Mouse (Mus musculus): ENCODE results near the gene Itgam. TPM values are rescaled to one million over a fixed set of nuclear protein-coding genes. Genes with fewer than 3 reads are reported as not detected.

The Itgam gene
- polyA plus RNA-seq, 1 experiment from 2014 or later: 0.57 TPM

GRCm38 (mm10) chr7:128063211-128063781 lies 856 bp downstream of the Itgam start:
- H3K9ac ChIP-seq (ENCODE audit: low read length): no peak overlapping the region
- no peaks in the 10 kb centered on the region for H3K36me3 ChIP-seq (ENCODE audit: control insufficient read depth, insufficient read depth, low read length)
- no peaks in the 10 kb centered on the region for H3K4me1 ChIP-seq (replicated peaks; ENCODE audit: control insufficient read depth, insufficient read depth, low read length)
- H3K27ac ChIP-seq (ENCODE audit: low read depth, low read length): no peak overlapping the region
- no peak for DNase-seq (ENCODE audit: low spot score)
- no peak overlapping the region for H3K4me3 ChIP-seq (ENCODE audit: low read depth, low read length)
- H3K4me2 ChIP-seq (ENCODE audit: low read depth, low read length, severe bottlenecking): no peak overlapping the region
- H3K9me3 ChIP-seq (ENCODE audit: control insufficient read depth, low read length): no peaks in the 10 kb centered on the region
- H3K27me3 ChIP-seq (ENCODE audit: control insufficient read depth, insufficient read depth, low read length): no peaks in the 10 kb centered on the region
- WGBS: 88% methylated on average over 6 of the region's 6 CpGs
- no peak for ATAC-seq (replicated peaks; ENCODE audit: low FRiP score)

GRCm38 (mm10) chr7:128065547-128065946 lies 3.1 kb downstream of the Itgam start:
- Histone ChIP-seq H3K9ac (ENCODE audit: low read length) (no peak overlapping the region), H3K9me3 (ENCODE audit: control insufficient read depth, low read length) (no peaks in the 10 kb centered on the region), H3K4me3 (ENCODE audit: low read depth, low read length) (no peak overlapping the region), H3K27me3 (ENCODE audit: control insufficient read depth, insufficient read depth, low read length) (no peaks in the 10 kb centered on the region), H3K27ac (ENCODE audit: low read depth, low read length) (no peak overlapping the region), H3K4me1 (replicated peaks; ENCODE audit: control insufficient read depth, insufficient read depth, low read length) (no peaks in the 10 kb centered on the region), H3K36me3 (ENCODE audit: control insufficient read depth, insufficient read depth, low read length) (no peaks in the 10 kb centered on the region), H3K4me2 (ENCODE audit: low read depth, low read length, severe bottlenecking) (no peak overlapping the region)
- ATAC-seq (replicated peaks; ENCODE audit: low FRiP score) (no peak), DNase-seq (ENCODE audit: low spot score) (no peak)
- 92% methylated on average over 5 of the region's 5 CpGs for WGBS

GRCm38 (mm10) chr7:128067847-128068246 lies 5.4 kb downstream of the Itgam start:
- ATAC-seq (replicated peaks; ENCODE audit: low FRiP score) (no peak), DNase-seq (ENCODE audit: low spot score) (no peak)
- H3K4me1 ChIP-seq (replicated peaks; ENCODE audit: control insufficient read depth, insufficient read depth, low read length): no peaks in the 10 kb centered on the region
- no peak overlapping the region for H3K4me2 ChIP-seq (ENCODE audit: low read depth, low read length, severe bottlenecking)
- no peak overlapping the region for H3K4me3 ChIP-seq (ENCODE audit: low read depth, low read length)
- no peak overlapping the region for H3K9ac ChIP-seq (ENCODE audit: low read length)
- no peaks in the 10 kb centered on the region for H3K36me3 ChIP-seq (ENCODE audit: control insufficient read depth, insufficient read depth, low read length)
- no peak overlapping the region for H3K27ac ChIP-seq (ENCODE audit: low read depth, low read length)
- H3K27me3 ChIP-seq (ENCODE audit: control insufficient read depth, insufficient read depth, low read length): no peaks in the 10 kb centered on the region
- 62% methylated on average over 3 of the region's 3 CpGs for WGBS
- no peaks in the 10 kb centered on the region for H3K9me3 ChIP-seq (ENCODE audit: control insufficient read depth, low read length)

GRCm38 (mm10) chr7:128069844-128070243 lies 7.4 kb downstream of the Itgam start:
- no peak overlapping the region for H3K27ac ChIP-seq (ENCODE audit: low read depth, low read length)
- DNase-seq (ENCODE audit: low spot score) (no peak), ATAC-seq (replicated peaks; ENCODE audit: low FRiP score) (no peak)
- no peaks in the 10 kb centered on the region for H3K36me3 ChIP-seq (ENCODE audit: control insufficient read depth, insufficient read depth, low read length)
- no peak overlapping the region for H3K4me2 ChIP-seq (ENCODE audit: low read depth, low read length, severe bottlenecking)
- H3K4me1 ChIP-seq (replicated peaks; ENCODE audit: control insufficient read depth, insufficient read depth, low read length): no peaks in the 10 kb centered on the region
- 83% methylated on average over 2 of the region's 2 CpGs for WGBS
- no peak overlapping the region for H3K9ac ChIP-seq (ENCODE audit: low read length)
- H3K27me3 ChIP-seq (ENCODE audit: control insufficient read depth, insufficient read depth, low read length): no peaks in the 10 kb centered on the region
- H3K4me3 ChIP-seq (ENCODE audit: low read depth, low read length): no peak overlapping the region
- no peaks in the 10 kb centered on the region for H3K9me3 ChIP-seq (ENCODE audit: control insufficient read depth, low read length)

- ATAC-seq (replicated peaks; ENCODE audit: low FRiP score): no peak
- no peaks in the 10 kb centered on the region for H3K4me1 ChIP-seq (replicated peaks; ENCODE audit: control insufficient read depth, insufficient read depth, low read length)
These were observed 9.4 kb downstream of the Itgam start for GRCm38 (mm10) chr7:128071816-128072215.

GRCm38 (mm10) chr7:128080012-128080411 lies 17.6 kb downstream of the Itgam start:
- WGBS: 92% methylated on average over 8 of the region's 8 CpGs
- no peak for ATAC-seq (replicated peaks; ENCODE audit: low FRiP score)

More at GRCm38 (mm10) chr7:128071816-128072215, 9.4 kb downstream of the Itgam start:
- DNase-seq (ENCODE audit: low spot score): no peak
- Histone ChIP-seq H3K27ac (ENCODE audit: low read depth, low read length) (no peak overlapping the region), H3K36me3 (ENCODE audit: control insufficient read depth, insufficient read depth, low read length) (no peaks in the 10 kb centered on the region), H3K9me3 (ENCODE audit: control insufficient read depth, low read length) (no peaks in the 10 kb centered on the region), H3K9ac (ENCODE audit: low read length) (no peak overlapping the region), H3K4me3 (ENCODE audit: low read depth, low read length) (no peak overlapping the region), H3K4me2 (ENCODE audit: low read depth, low read length, severe bottlenecking) (no peak overlapping the region), H3K27me3 (ENCODE audit: control insufficient read depth, insufficient read depth, low read length) (no peaks in the 10 kb centered on the region)
- 82% methylated on average over 4 of the region's 4 CpGs for WGBS

GRCm38 (mm10) chr7:128089141-128089540 lies 26.7 kb downstream of the Itgam start:
- Histone ChIP-seq H3K9ac (ENCODE audit: low read length) (no peak overlapping the region), H3K4me2 (ENCODE audit: low read depth, low read length, severe bottlenecking) (no peak overlapping the region), H3K4me3 (ENCODE audit: low read depth, low read length) (no peak overlapping the region), H3K9me3 (ENCODE audit: control insufficient read depth, low read length) (no peaks in the 10 kb centered on the region), H3K27ac (ENCODE audit: low read depth, low read length) (no peak overlapping the region), H3K27me3 (ENCODE audit: control insufficient read depth, insufficient read depth, low read length) (no peaks in the 10 kb centered on the region), H3K36me3 (ENCODE audit: control insufficient read depth, insufficient read depth, low read length) (no peaks in the 10 kb centered on the region), H3K4me1 (replicated peaks; ENCODE audit: control insufficient read depth, insufficient read depth, low read length) (no peaks in the 10 kb centered on the region)
- WGBS: 86% methylated on average over 7 of the region's 7 CpGs
- ATAC-seq (replicated peaks; ENCODE audit: low FRiP score) (no peak), DNase-seq (ENCODE audit: low spot score) (no peak)

More at GRCm38 (mm10) chr7:128080012-128080411, 17.6 kb downstream of the Itgam start:
- H3K4me2 ChIP-seq (ENCODE audit: low read depth, low read length, severe bottlenecking): no peak overlapping the region
- no peak overlapping the region for H3K4me3 ChIP-seq (ENCODE audit: low read depth, low read length)
- no peaks in the 10 kb centered on the region for H3K27me3 ChIP-seq (ENCODE audit: control insufficient read depth, insufficient read depth, low read length)
- no peaks in the 10 kb centered on the region for H3K36me3 ChIP-seq (ENCODE audit: control insufficient read depth, insufficient read depth, low read length)
- no peak overlapping the region for H3K27ac ChIP-seq (ENCODE audit: low read depth, low read length)
- H3K4me1 ChIP-seq (replicated peaks; ENCODE audit: control insufficient read depth, insufficient read depth, low read length): no peaks in the 10 kb centered on the region
- no peak overlapping the region for H3K9ac ChIP-seq (ENCODE audit: low read length)
- DNase-seq (ENCODE audit: low spot score): no peak
- no peaks in the 10 kb centered on the region for H3K9me3 ChIP-seq (ENCODE audit: control insufficient read depth, low read length)

- H3K36me3 ChIP-seq (ENCODE audit: control insufficient read depth, insufficient read depth, low read length): no peaks in the 10 kb centered on the region
- WGBS: 81% methylated on average over 1 of the region's 1 CpGs
- H3K4me1 ChIP-seq (replicated peaks; ENCODE audit: control insufficient read depth, insufficient read depth, low read length): no peaks in the 10 kb centered on the region
These were observed 35.7 kb downstream of the Itgam start for GRCm38 (mm10) chr7:128098135-128098534.

GRCm38 (mm10) chr7:128100742-128101357 lies 38.4 kb downstream of the Itgam start:
- Histone ChIP-seq H3K4me3 (ENCODE audit: low read depth, low read length) (no peak overlapping the region), H3K27ac (ENCODE audit: low read depth, low read length) (no peak overlapping the region), H3K36me3 (ENCODE audit: control insufficient read depth, insufficient read depth, low read length) (no peaks in the 10 kb centered on the region), H3K4me1 (replicated peaks; ENCODE audit: control insufficient read depth, insufficient read depth, low read length) (no peaks in the 10 kb centered on the region), H3K27me3 (ENCODE audit: control insufficient read depth, insufficient read depth, low read length) (no peaks in the 10 kb centered on the region), H3K4me2 (ENCODE audit: low read depth, low read length, severe bottlenecking) (no peak overlapping the region), H3K9ac (ENCODE audit: low read length) (no peak overlapping the region), H3K9me3 (ENCODE audit: control insufficient read depth, low read length) (no peaks in the 10 kb centered on the region)
- no peak for ATAC-seq (replicated peaks; ENCODE audit: low FRiP score)
- DNase-seq (ENCODE audit: low spot score): no peak
- WGBS: 85% methylated on average over 2 of the region's 2 CpGs

More at GRCm38 (mm10) chr7:128098135-128098534, 35.7 kb downstream of the Itgam start:
- Histone ChIP-seq H3K27me3 (ENCODE audit: control insufficient read depth, insufficient read depth, low read length) (no peaks in the 10 kb centered on the region), H3K4me3 (ENCODE audit: low read depth, low read length) (no peak overlapping the region), H3K4me2 (ENCODE audit: low read depth, low read length, severe bottlenecking) (no peak overlapping the region), H3K9ac (ENCODE audit: low read length) (no peak overlapping the region), H3K27ac (ENCODE audit: low read depth, low read length) (no peak overlapping the region), H3K9me3 (ENCODE audit: control insufficient read depth, low read length) (no peaks in the 10 kb centered on the region)
- ATAC-seq (replicated peaks; ENCODE audit: low FRiP score) (no peak), DNase-seq (ENCODE audit: low spot score) (no peak)

All from forebrain, embryonic 11.5 days (tissue).